Mouse (Mus musculus) kidney, postnatal 0 days (tissue): ENCODE measurements around the gene Trmt5. TPM values are rescaled to one million over a fixed set of nuclear protein-coding genes. Genes with fewer than 3 reads are reported as not detected.

Experiments
- ATAC-seq: fragments of 200-750 bp; cut with Nextera tagmentation; replicated peaks from 2 replicates; pipeline ENCODE4 v1.8.0; 2017; ENCODE audit warnings: low read depth, moderate number of reproducible peaks, moderate TSS enrichment, moderate library complexity; ENCODE audit not compliant: low FRiP score
- DNase-seq: peaks from one replicate; pipeline ENCODE4 v3.0.0-alpha.2; 2016; ENCODE audit warnings: low spot score
- H3K27ac ChIP-seq: fragments of 300-500 bp; sonication (generic); 2 replicates; pipeline ENCODE4 v1.5.1; 2014; ENCODE audit warnings: mild to moderate bottlenecking
- H3K27me3 ChIP-seq: fragments of 300-500 bp; sonication (generic); 2 replicates; pipeline ENCODE4 v1.6.1; 2014; ENCODE audit warnings: low read length, mixed read lengths; ENCODE audit not compliant: insufficient read depth
- H3K36me3 ChIP-seq: fragments of 300-500 bp; sonication (generic); 2 replicates; pipeline ENCODE4 v1.6.1; 2014; ENCODE audit warnings: low read length, mixed read lengths; ENCODE audit not compliant: insufficient read depth
- H3K4me1 ChIP-seq: fragments of 300-500 bp; sonication (generic); replicated peaks from 2 replicates; pipeline ENCODE4 v1.6.1; 2014; ENCODE audit warnings: antibody characterized with exemption, low read length, mixed read lengths; ENCODE audit not compliant: insufficient read depth
- H3K4me2 ChIP-seq: fragments of 300-500 bp; sonication (generic); 2 replicates; pipeline ENCODE4 v1.6.1; 2014; ENCODE audit warnings: mild to moderate bottlenecking, low read length, moderate library complexity, mixed read lengths
- H3K4me3 ChIP-seq: fragments of 300-500 bp; sonication (generic); replicated peaks from 2 replicates; pipeline ENCODE4 v1.5.1; 2014; ENCODE audit warnings: low read depth, low read length
- H3K9ac ChIP-seq: fragments of 300-500 bp; sonication (generic); 2 replicates; pipeline ENCODE4 v1.6.1; 2014; ENCODE audit warnings: low read depth, low read length
- H3K9me3 ChIP-seq: fragments of 300-500 bp; sonication (generic); replicated peaks from 2 replicates; pipeline ENCODE4 v1.6.1; 2016; ENCODE audit warnings: low read length, inconsistent platforms, mixed read lengths
- CTCF ChIP-seq: IDR thresholded peaks from 2 replicates; pipeline ENCODE4 v1.5.1; 2016; ENCODE audit warnings: antibody characterized with exemption, low read depth, mild to moderate bottlenecking, moderate library complexity
- WGBS: fragments of 180-500 bp; shearing (Covaris S2); extraction: QIAGEN DNeasy Blood & Tissue Kit; methylation state at CpG from one replicate; pipeline ENCODE4 v1.1.7; 2014; 5-methylcytosine and 5-hydroxymethylcytosine counted together
- polyA plus RNA-seq: library from polyadenylated mRNA; unstranded; fragments of >200 nt; fragmentation: Nextera tagmentation; extraction: Ambion mirVana; gene quantifications from 2 replicates; pipeline ENCODE4 v1.2.1, GENCODE M21; 2015

Trmt5 gene
- polyA plus RNA-seq, 1 experiment from 2014 or later: 15.3 TPM

- ATAC-seq (no peak), DNase-seq (peak; percentile 51)
Observed at GRCm38 (mm10) chr12:73265381-73265978, 21.0 kb downstream of the Trmt5 start.

GRCm38 (mm10) chr12:73260339-73260738 lies 26.2 kb downstream of the Trmt5 start:
- Histone ChIP-seq H3K27me3 (no peaks in the 10 kb centered on the region), H3K4me3 (no peak overlapping the region), H3K9me3 (no peaks in the 10 kb centered on the region), H3K9ac (no peak overlapping the region), H3K4me2 (no peak overlapping the region), H3K36me3 (no peaks in the 10 kb centered on the region), H3K27ac (no peak overlapping the region), H3K4me1 (no peaks in the 10 kb centered on the region)
- no peak for DNase-seq
- 94% methylated on average over 1 of the region's 1 CpGs for WGBS
- TF ChIP-seq CTCF: no peak
- no peak for ATAC-seq

More at GRCm38 (mm10) chr12:73265381-73265978, 21.0 kb downstream of the Trmt5 start:
- no peak overlapping the region for H3K4me3 ChIP-seq
- H3K9me3 ChIP-seq: no peaks in the 10 kb centered on the region
- WGBS: 71% methylated on average over 3 of the region's 3 CpGs
- no peaks in the 10 kb centered on the region for H3K36me3 ChIP-seq
- H3K4me2 ChIP-seq: no peak overlapping the region
- no peak overlapping the region for H3K9ac ChIP-seq
- TF ChIP-seq CTCF: no peak
- no peak overlapping the region for H3K27ac ChIP-seq
- H3K4me1 ChIP-seq: no peaks in the 10 kb centered on the region
- H3K27me3 ChIP-seq: no peaks in the 10 kb centered on the region

GRCm38 (mm10) chr12:73259269-73259668 lies 27.2 kb downstream of the Trmt5 start:
- TF ChIP-seq CTCF: no peak
- H3K9ac ChIP-seq: no peak overlapping the region
- H3K36me3 ChIP-seq: no peaks in the 10 kb centered on the region
- no peak overlapping the region for H3K4me2 ChIP-seq
- DNase-seq: no peak
- H3K4me1 ChIP-seq: 0 out of 2 replicates have a peak, but pooled peaks cover 3% of the 10 kb centered on the region
- H3K27me3 ChIP-seq: no peaks in the 10 kb centered on the region
- no peak for ATAC-seq
- H3K9me3 ChIP-seq: no peaks in the 10 kb centered on the region
- H3K4me3 ChIP-seq: no peak overlapping the region
- 95% methylated on average over 6 of the region's 6 CpGs for WGBS
- no peak overlapping the region for H3K27ac ChIP-seq

DNA sequence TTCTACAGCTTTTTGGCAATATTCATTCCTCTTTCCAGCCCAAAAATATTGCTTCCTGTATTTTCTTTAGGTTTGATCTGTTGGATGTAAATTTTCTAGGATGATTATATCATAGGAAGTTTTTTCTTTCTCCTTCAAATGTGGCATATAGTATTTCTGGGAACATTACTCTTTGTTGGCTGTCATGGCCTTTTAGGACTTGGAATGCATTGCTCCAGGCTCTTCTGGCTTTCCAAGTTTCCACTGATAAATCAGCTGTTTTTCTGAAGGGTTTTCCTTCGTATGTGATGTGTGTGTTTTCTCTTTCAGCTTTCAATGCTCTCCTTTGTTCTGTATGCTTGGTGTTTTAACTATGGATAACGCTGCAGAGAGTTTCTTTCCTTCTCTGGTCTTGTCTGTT lies 31.5 kb downstream of the Trmt5 start:
- ATAC-seq (no peak), DNase-seq (peak; percentile 52)
- Histone ChIP-seq H3K9me3 (no peaks in the 10 kb centered on the region), H3K4me1 (0 out of 2 replicates have a peak, but pooled peaks cover 3% of the 10 kb centered on the region), H3K4me2 (no peak overlapping the region), H3K27me3 (no peaks in the 10 kb centered on the region), H3K9ac (no peak overlapping the region), H3K36me3 (no peaks in the 10 kb centered on the region), H3K4me3 (no peak overlapping the region), H3K27ac (no peak overlapping the region)
- 64% methylated on average over 2 of the region's 2 CpGs for WGBS
- TF ChIP-seq CTCF: no peak

- ATAC-seq: no peak
- H3K36me3 ChIP-seq: no peaks in the 10 kb centered on the region
- no peak for DNase-seq
Observed at GRCm38 (mm10) chr12:73245687-73246086, 40.8 kb downstream of the Trmt5 start.

DNA sequence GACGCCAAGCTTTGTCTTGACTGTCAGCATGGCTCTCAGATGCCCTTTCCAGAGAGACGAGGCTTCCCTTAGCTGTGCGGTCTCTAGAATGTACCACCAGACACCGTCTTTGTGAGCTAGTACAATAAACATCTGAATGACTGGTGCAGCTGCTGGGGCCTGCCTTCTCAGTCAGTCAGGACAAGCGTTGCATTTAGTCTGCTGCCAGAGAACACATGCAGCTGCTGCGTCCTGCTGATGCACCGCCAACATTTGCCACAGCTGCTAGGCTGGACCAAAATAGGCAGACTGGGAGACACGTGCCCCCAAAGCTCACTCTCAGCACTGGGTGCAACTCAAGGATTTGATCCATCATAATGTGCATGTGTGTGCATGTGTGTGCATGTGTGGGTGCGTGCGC lies 44.5 kb downstream of the Trmt5 start:
- Histone ChIP-seq H3K27me3 (no peaks in the 10 kb centered on the region), H3K9me3 (no peaks in the 10 kb centered on the region), H3K9ac (no peak overlapping the region), H3K4me1 (no peaks in the 10 kb centered on the region), H3K36me3 (no peaks in the 10 kb centered on the region), H3K4me3 (no peak overlapping the region), H3K27ac (no peak overlapping the region), H3K4me2 (no peak overlapping the region)
- no peak for TF ChIP-seq CTCF
- ATAC-seq (no peak), DNase-seq (no peak)
- 70% methylated on average over 10 of the region's 10 CpGs for WGBS

More at GRCm38 (mm10) chr12:73245687-73246086, 40.8 kb downstream of the Trmt5 start:
- Histone ChIP-seq H3K9ac (no peak overlapping the region), H3K4me1 (no peaks in the 10 kb centered on the region), H3K27ac (no peak overlapping the region), H3K27me3 (no peaks in the 10 kb centered on the region), H3K9me3 (no peaks in the 10 kb centered on the region), H3K4me3 (no peak overlapping the region), H3K4me2 (no peak overlapping the region)
- WGBS: 65% methylated on average over 5 of the region's 5 CpGs
- no peak for TF ChIP-seq CTCF

- Histone ChIP-seq H3K4me1 (no peaks in the 10 kb centered on the region), H3K4me2 (no peak overlapping the region), H3K36me3 (no peaks in the 10 kb centered on the region), H3K27ac (no peak overlapping the region), H3K27me3 (no peaks in the 10 kb centered on the region), H3K9me3 (no peaks in the 10 kb centered on the region), H3K4me3 (no peak overlapping the region), H3K9ac (no peak overlapping the region)
- ATAC-seq: no peak
- no peak for TF ChIP-seq CTCF
- WGBS: 56% methylated on average over 2 of the region's 2 CpGs
- DNase-seq: no peak
Observed at GRCm38 (mm10) chr12:73232586-73232985, 53.9 kb downstream of the Trmt5 start.
